Mouse (Mus musculus) embryonic facial prominence, embryonic 12.5 days (tissue): ENCODE measurements around the gene Ntrk1. TPM values are rescaled to one million over a fixed set of nuclear protein-coding genes. Genes with fewer than 3 reads are reported as not detected.
"Not testable (repeated sequence)": the region's sequence is repeated elsewhere in the genome, so short reads cannot be mapped to it uniquely, and the experiment has no call there.

Experiments
- ATAC-seq: fragments of 200-750 bp; cut with Nextera tagmentation; 2 replicates; pipeline ENCODE4 v1.8.0; 2017; ENCODE audit not compliant: insufficient number of reproducible peaks, insufficient read depth, low FRiP score, low TSS enrichment
- H3K27ac ChIP-seq: fragments of 300-500 bp; sonication (generic); 2 replicates; pipeline ENCODE4 v1.5.1; 2016; ENCODE audit warnings: mild to moderate bottlenecking
- H3K27me3 ChIP-seq: fragments of 300-500 bp; sonication (generic); 2 replicates; pipeline ENCODE4 v1.6.1; 2016; ENCODE audit warnings: mild to moderate bottlenecking, moderate library complexity
- H3K36me3 ChIP-seq: fragments of 300-500 bp; sonication (generic); 2 replicates; pipeline ENCODE4 v1.6.1; 2016; ENCODE audit warnings: mild to moderate bottlenecking
- H3K4me1 ChIP-seq: fragments of 300-500 bp; sonication (generic); 2 replicates; pipeline ENCODE4 v1.6.1; 2016
- H3K4me2 ChIP-seq: fragments of 300-500 bp; sonication (generic); replicated peaks from 2 replicates; pipeline ENCODE4 v1.6.1; 2016; ENCODE audit warnings: mild to moderate bottlenecking, moderate library complexity
- H3K4me3 ChIP-seq: fragments of 300-500 bp; sonication (generic); 2 replicates; pipeline ENCODE4 v1.5.1; 2016; ENCODE audit warnings: mild to moderate bottlenecking
- H3K9ac ChIP-seq: fragments of 300-500 bp; sonication (generic); 2 replicates; pipeline ENCODE4 v1.6.1; 2016; ENCODE audit warnings: mild to moderate bottlenecking, moderate library complexity
- H3K9me3 ChIP-seq: fragments of 300-500 bp; sonication (generic); 2 replicates; pipeline ENCODE4 v1.6.1; 2016; ENCODE audit warnings: mild to moderate bottlenecking, moderate library complexity
- WGBS: fragments of 180-500 bp; shearing (Covaris S2); methylation state at CpG from one replicate; pipeline ENCODE4 v1.1.7; 2016; 5-methylcytosine and 5-hydroxymethylcytosine counted together
- polyA plus RNA-seq: library from polyadenylated mRNA; unstranded; fragments of >200 nt; fragmentation: Nextera tagmentation; extraction: Ambion mirVana; gene quantifications from 2 replicates; pipeline ENCODE4 v1.2.1, GENCODE M21; 2016

Gene Ntrk1
- polyA plus RNA-seq: 40.0 and 51.7 TPM in 2 replicates

DNA sequence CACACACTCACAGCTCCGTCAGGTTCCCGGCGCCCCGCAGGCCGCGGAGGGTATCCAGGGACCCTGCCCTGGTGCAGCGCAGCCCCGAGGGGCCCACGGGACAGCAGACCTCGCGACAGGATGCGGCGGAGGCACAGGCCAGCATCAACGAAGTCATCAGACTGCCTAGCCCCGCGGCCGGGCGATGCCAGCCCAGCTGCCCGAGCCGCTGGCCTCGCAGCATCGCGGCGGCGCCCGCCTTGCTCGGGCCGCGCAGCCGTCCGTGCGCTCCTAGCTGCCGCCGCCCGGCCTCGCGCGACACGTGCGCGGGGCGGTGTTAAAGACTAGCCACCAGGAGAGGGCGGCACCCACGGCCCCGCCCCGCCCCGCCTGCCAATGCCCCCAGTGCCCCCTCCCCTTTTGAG lies at the start of gene Ntrk1:
Ntrk1 (minus strand) TSS at position 241 of the 404 bp plus-strand sequence.
- no peak within 1 kb of the TSS for H3K27ac ChIP-seq
- no peak for ATAC-seq
- H3K27me3 ChIP-seq: peaks cover 95% of the 10 kb centered on the region
- under 1% methylated on average over 33 of the region's 47 CpGs for WGBS
- peak within 1 kb of the TSS; percentile 37 for H3K4me3 ChIP-seq
- H3K36me3 ChIP-seq: no peaks in the 10 kb centered on the region
- H3K9ac ChIP-seq: peak within 1 kb of the TSS; percentile 48
- peak within 1 kb of the TSS; percentile 58 for H3K4me2 ChIP-seq
- H3K9me3 ChIP-seq: no peaks in the 10 kb centered on the region
- H3K4me1 ChIP-seq: peaks cover 31% of the 10 kb centered on the region

DNA sequence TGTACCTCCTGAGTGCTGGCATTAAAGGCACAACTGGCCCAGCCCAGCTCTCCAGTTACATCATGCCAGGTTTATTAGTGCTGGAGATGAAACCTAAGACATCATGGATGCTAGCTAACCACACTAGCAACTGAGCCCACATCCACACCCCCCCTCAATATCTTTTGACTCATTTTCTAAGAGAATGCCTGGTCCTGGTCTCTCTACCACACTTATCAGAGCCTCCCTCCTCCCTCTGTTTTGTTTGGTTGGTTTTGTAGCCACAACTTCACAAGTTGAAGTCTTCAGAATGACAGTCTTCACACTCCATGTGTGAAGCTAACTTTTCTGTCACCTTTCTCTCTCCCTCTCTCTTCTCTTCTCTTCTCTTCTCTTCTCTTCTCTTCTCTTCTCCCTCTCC lies 45.9 kb upstream of the Ntrk1 start:
- no peaks in the 10 kb centered on the region for H3K9me3 ChIP-seq
- H3K4me2 ChIP-seq: no peak overlapping the region
- H3K27me3 ChIP-seq: no peaks in the 10 kb centered on the region
- no peak overlapping the region for H3K4me3 ChIP-seq
- H3K27ac ChIP-seq: no peak overlapping the region
- H3K9ac ChIP-seq: no peak overlapping the region
- no peak for ATAC-seq
- no peaks in the 10 kb centered on the region for H3K4me1 ChIP-seq
- H3K36me3 ChIP-seq: no peaks in the 10 kb centered on the region

DNA sequence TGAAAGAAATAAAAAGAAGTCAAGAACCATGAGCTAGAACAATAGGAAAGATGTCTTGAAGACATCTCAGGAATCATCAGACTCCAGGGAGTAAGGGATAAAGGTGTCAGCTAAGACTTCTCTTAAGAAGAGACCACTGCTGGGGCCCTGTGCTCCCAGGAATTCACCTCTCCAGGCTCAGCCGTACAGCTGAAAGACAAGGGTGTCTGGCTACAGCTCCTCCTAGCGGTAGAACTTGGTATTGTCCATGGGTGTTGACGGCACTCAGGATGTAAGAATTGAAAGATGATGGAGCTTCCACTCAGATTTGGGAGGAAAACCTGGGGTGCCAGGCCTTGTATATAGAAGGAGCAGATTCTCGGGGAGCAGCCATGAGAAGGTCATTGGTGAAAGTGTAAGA lies 43.7 kb upstream of the Ntrk1 start:
- no peak overlapping the region for H3K4me3 ChIP-seq
- no peaks in the 10 kb centered on the region for H3K9me3 ChIP-seq
- no peaks in the 10 kb centered on the region for H3K27me3 ChIP-seq
- 2% methylated on average over 4 of the region's 4 CpGs for WGBS
- no peak overlapping the region for H3K4me2 ChIP-seq
- no peak overlapping the region for H3K27ac ChIP-seq
- no peak overlapping the region for H3K9ac ChIP-seq
- H3K36me3 ChIP-seq: no peaks in the 10 kb centered on the region
- no peaks in the 10 kb centered on the region for H3K4me1 ChIP-seq
- ATAC-seq: no peak

DNA sequence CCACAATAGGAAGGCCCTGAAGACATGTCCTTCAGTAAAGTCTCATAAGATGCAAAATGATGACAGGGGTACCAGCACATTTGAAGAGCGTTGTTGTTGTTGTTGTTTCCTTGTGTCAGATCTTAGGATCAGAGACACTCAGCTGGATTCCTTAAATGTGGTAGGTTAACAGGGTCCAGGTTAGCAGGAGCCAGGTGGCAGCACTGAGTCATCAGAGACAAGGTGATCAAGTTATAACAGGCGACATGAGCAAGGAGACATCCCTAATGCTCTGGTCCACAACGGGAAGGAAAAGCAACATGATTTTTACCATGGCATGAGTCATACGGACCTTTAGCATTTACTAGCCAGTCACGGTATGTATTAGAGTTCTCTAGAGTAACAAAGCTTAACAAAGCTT lies 38.5 kb upstream of the Ntrk1 start:
- H3K36me3 ChIP-seq: no peaks in the 10 kb centered on the region
- WGBS: 72% methylated on average over 5 of the region's 5 CpGs

DNA sequence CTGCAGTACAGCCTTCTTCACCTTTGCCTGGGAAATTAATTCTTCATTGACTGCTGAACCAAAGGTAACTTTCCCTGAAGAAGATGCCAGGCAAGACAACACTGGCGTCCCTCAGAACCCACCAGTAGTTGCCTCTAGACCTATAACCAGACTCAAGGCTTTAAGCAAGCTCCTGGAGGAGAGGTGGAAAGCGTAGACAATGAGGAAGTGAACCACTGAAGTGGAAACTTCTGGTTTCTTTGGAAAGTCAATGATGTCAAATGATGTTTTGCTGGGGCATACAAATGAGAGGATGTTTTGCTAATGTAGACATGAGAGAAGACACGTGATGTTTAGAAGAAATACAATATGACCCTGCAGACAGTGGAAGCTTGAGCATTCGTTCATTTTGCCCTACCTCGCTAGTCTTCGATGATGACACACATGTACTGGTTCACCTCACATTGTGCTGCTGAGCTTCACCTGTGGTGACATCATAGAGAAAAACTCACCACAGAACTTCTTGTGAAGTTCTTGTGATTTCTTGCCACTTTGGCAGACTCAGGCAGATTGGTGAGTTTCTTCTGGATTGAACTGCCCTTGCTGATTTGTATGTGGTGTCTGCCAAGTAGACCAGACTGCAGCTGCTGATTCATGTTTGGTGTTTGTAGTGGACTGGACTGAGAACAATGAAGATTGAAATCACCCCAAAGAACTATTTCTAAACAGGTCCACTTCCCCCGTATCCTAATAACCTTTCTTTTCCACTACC lies 37.3 kb upstream of the Ntrk1 start:
- Histone ChIP-seq H3K4me2 (no peak overlapping the region), H3K9me3 (no peaks in the 10 kb centered on the region), H3K27ac (no peak overlapping the region), H3K4me3 (no peak overlapping the region), H3K27me3 (no peaks in the 10 kb centered on the region), H3K36me3 (no peaks in the 10 kb centered on the region), H3K9ac (no peak overlapping the region), H3K4me1 (no peaks in the 10 kb centered on the region)
- ATAC-seq: no peak
- WGBS: 86% methylated on average over 7 of the region's 7 CpGs

More for the DNA sequence above, 38.5 kb upstream of the Ntrk1 start:
- Histone ChIP-seq H3K27ac (no peak overlapping the region), H3K27me3 (no peaks in the 10 kb centered on the region), H3K4me3 (no peak overlapping the region), H3K4me1 (no peaks in the 10 kb centered on the region), H3K9me3 (no peaks in the 10 kb centered on the region), H3K4me2 (no peak overlapping the region), H3K9ac (no peak overlapping the region)
- ATAC-seq: no peak

- H3K27me3 ChIP-seq: no peaks in the 10 kb centered on the region
- no peaks in the 10 kb centered on the region for H3K9me3 ChIP-seq
- H3K27ac ChIP-seq: no peak overlapping the region
- no peak for ATAC-seq
- H3K36me3 ChIP-seq: no peaks in the 10 kb centered on the region
- no peak overlapping the region for H3K4me2 ChIP-seq
- no peaks in the 10 kb centered on the region for H3K4me1 ChIP-seq
- H3K4me3 ChIP-seq: no peak overlapping the region
- 55% methylated on average over 10 of the region's 10 CpGs for WGBS
- no peak overlapping the region for H3K9ac ChIP-seq
Measured at GRCm38 (mm10) chr3:87829025-87829424, 34.1 kb upstream of the Ntrk1 start.

- no peaks in the 10 kb centered on the region for H3K9me3 ChIP-seq
- no peak overlapping the region for H3K4me2 ChIP-seq
- no peak for ATAC-seq
- no peaks in the 10 kb centered on the region for H3K27me3 ChIP-seq
- H3K27ac ChIP-seq: no peak overlapping the region
- H3K4me3 ChIP-seq: no peak overlapping the region
- no peaks in the 10 kb centered on the region for H3K36me3 ChIP-seq
- H3K4me1 ChIP-seq: no peaks in the 10 kb centered on the region
- H3K9ac ChIP-seq: no peak overlapping the region
- 53% methylated on average over 4 of the region's 4 CpGs for WGBS
Measured at GRCm38 (mm10) chr3:87828435-87828834, 33.5 kb upstream of the Ntrk1 start.

GRCm38 (mm10) chr3:87824206-87824605 lies 29.2 kb upstream of the Ntrk1 start, which contains the start of gene Pear1:
Gene Pear1 (minus strand): TSS chr3:87824306.
- ATAC-seq: not testable (repeated sequence)

GRCm38 (mm10) chr3:87818226-87818625 lies 23.3 kb upstream of the Ntrk1 start:
- H3K4me1 ChIP-seq: no peaks in the 10 kb centered on the region
- no peak for ATAC-seq
- no peaks in the 10 kb centered on the region for H3K36me3 ChIP-seq
- no peaks in the 10 kb centered on the region for H3K9me3 ChIP-seq
- no peak overlapping the region for H3K4me2 ChIP-seq
- WGBS: 58% methylated on average over 12 of the region's 12 CpGs
- no peak overlapping the region for H3K27ac ChIP-seq
- peaks cover 32% of the 10 kb centered on the region for H3K27me3 ChIP-seq
- no peak overlapping the region for H3K9ac ChIP-seq
- no peak overlapping the region for H3K4me3 ChIP-seq

More at GRCm38 (mm10) chr3:87824206-87824605, 29.2 kb upstream of the Ntrk1 start, which contains the start of gene Pear1:
- not testable (repeated sequence) for H3K4me2 ChIP-seq, H3K9me3 ChIP-seq, H3K27me3 ChIP-seq, H3K4me1 ChIP-seq, H3K9ac ChIP-seq, H3K4me3 ChIP-seq, H3K27ac ChIP-seq, H3K36me3 ChIP-seq
- 90% methylated on average over 1 of the region's 1 CpGs for whole genome bisulfite sequencing

GRCm38 (mm10) chr3:87816646-87817093 lies 21.7 kb upstream of the Ntrk1 start:
- Histone ChIP-seq H3K9ac (no peak overlapping the region), H3K4me3 (no peak overlapping the region), H3K27me3 (peaks cover 37% of the 10 kb centered on the region), H3K9me3 (no peaks in the 10 kb centered on the region), H3K36me3 (no peaks in the 10 kb centered on the region), H3K4me1 (peaks cover 9% of the 10 kb centered on the region; the same call in 1 of the 2 replicates), H3K27ac (no peak overlapping the region), H3K4me2 (0 out of 2 replicates have a peak overlapping the region, but pooled peaks have one; percentile 8)
- 6% methylated on average over 12 of the region's 12 CpGs for WGBS
- ATAC-seq: 0 out of 2 replicates have a peak, but pooled peaks have one; percentile 30

- H3K36me3 ChIP-seq: no peaks in the 10 kb centered on the region
- H3K9ac ChIP-seq: no peak overlapping the region
- peaks cover 42% of the 10 kb centered on the region for H3K27me3 ChIP-seq
- no peaks in the 10 kb centered on the region for H3K9me3 ChIP-seq
- 66% methylated on average over 6 of the region's 6 CpGs for WGBS
- no peak overlapping the region for H3K27ac ChIP-seq
- H3K4me1 ChIP-seq: peaks cover 9% of the 10 kb centered on the region; the same call in 1 of the 2 replicates
- H3K4me3 ChIP-seq: no peak overlapping the region
- H3K4me2 ChIP-seq: no peak overlapping the region
- ATAC-seq: no peak
Measured at GRCm38 (mm10) chr3:87816166-87816565, 21.2 kb upstream of the Ntrk1 start.

DNA sequence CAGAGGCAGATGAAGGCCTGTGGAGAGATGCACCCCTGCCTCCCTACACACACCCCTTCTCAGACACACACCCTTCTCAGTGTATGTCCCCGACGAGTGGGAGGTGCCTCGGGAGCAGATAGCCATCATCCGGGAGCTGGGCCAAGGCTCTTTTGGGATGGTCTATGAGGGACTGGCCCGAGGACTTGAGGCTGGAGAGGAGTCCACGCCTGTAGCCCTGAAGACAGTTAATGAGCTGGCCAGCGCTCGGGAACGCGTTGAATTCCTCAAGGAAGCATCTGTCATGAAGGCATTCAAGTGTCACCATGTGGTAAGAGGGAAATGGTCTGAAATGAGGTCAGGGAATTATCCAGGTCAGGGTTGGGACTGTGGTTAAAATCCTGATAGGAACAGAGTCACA lies 17.9 kb upstream of the Ntrk1 start:
- H3K4me2 ChIP-seq: no peak overlapping the region
- H3K9ac ChIP-seq: no peak overlapping the region
- H3K27me3 ChIP-seq: peaks cover 64% of the 10 kb centered on the region
- H3K27ac ChIP-seq: no peak overlapping the region
- 59% methylated on average over 10 of the region's 10 CpGs for WGBS
- H3K36me3 ChIP-seq: no peaks in the 10 kb centered on the region
- no peaks in the 10 kb centered on the region for H3K9me3 ChIP-seq
- H3K4me1 ChIP-seq: peaks cover 17% of the 10 kb centered on the region; the same call in 1 of the 2 replicates
- ATAC-seq: no peak
- no peak overlapping the region for H3K4me3 ChIP-seq
